Comparison of ENCODE assay signal across 25 mouse cellular contexts in the genomic region with DNA sequence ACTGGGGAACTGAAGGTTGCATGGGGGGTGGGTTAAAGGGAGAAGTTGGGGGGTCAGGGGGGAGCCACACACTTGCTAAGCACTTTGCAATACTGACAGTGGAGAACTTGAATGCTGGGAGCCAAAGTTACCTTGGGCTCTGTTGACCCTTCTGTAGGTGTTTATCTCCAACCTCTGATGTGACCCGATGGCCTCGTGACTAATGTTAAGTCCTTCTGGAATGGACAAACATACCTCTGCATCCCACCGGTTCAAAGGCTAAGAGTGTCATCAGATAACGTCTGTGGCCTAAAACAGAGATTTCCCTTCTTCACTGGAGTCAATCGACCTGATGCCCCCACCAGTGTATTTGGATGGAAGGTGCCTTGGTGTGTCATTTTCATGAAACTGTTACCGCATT. TPM values are rescaled to one million over a fixed set of nuclear protein-coding genes. Genes with fewer than 3 reads are reported as not detected.
DNase-seq lines count a peak whose midpoint lies in the region; ATAC-seq and TF ChIP-seq lines count a peak whose summit lies in the region.
"Had no signal": no experiment of that assay in that cellular context is flagged by ENCODE, and none has a peak within 500 bp of the region (broad histone marks: within the 10 kb centered on the region; RNA-seq: fewer than 3 reads in every experiment).

No protein-coding gene starts in this region.

- H3K9me3 ChIP-seq in liver, embryonic 11.5 days (ENCODE audit: control insufficient read depth, low read length): no peaks in the 10 kb centered on the region
- H3K9me3 ChIP-seq in liver, embryonic 14.5 days (ENCODE audit: control insufficient read depth, low read length): no peaks in the 10 kb centered on the region
- no peaks in the 10 kb centered on the region for H3K9me3 ChIP-seq in liver, postnatal 0 days (ENCODE audit: low read length)
- no peaks in the 10 kb centered on the region for H3K9me3 ChIP-seq in intestine, embryonic 16.5 days (ENCODE audit: control insufficient read depth, low read length)
- no peaks in the 10 kb centered on the region for H3K9me3 ChIP-seq in midbrain, embryonic 10.5 days (replicated peaks)
- H3K9me3 ChIP-seq: embryonic facial prominence, embryonic 12.5 days; embryonic facial prominence, embryonic 15.5 days; G1E; hindbrain, embryonic 12.5 days; hindbrain, embryonic 15.5 days had no signal

- no peak for TF ChIP-seq EP300 in liver, embryonic 14.5 days (IDR thresholded peaks at IDR 0.05; ENCODE audit: low read depth)
- no peak for TF ChIP-seq EP300 in liver, postnatal 0 days (IDR thresholded peaks at IDR 0.05; ENCODE audit: low read depth)

- H3K9ac ChIP-seq in liver, embryonic 11.5 days (ENCODE audit: low read depth, low read length): no peak overlapping the region
- no peak overlapping the region for H3K9ac ChIP-seq in liver, embryonic 14.5 days (replicated peaks)
- H3K9ac ChIP-seq in liver, postnatal 0 days (replicated peaks): no peak overlapping the region
- H3K9ac ChIP-seq in intestine, embryonic 16.5 days (ENCODE audit: low read depth, low read length): no peak overlapping the region
- H3K9ac ChIP-seq: embryonic facial prominence, embryonic 12.5 days; embryonic facial prominence, embryonic 15.5 days; forebrain, postnatal 0 days; hindbrain, embryonic 12.5 days; hindbrain, embryonic 15.5 days had no signal

- no peaks in the 10 kb centered on the region for H3K4me1 ChIP-seq in liver, embryonic 11.5 days (replicated peaks; ENCODE audit: control insufficient read depth, insufficient read depth, low read length)
- H3K4me1 ChIP-seq in liver, embryonic 14.5 days (replicated peaks; ENCODE audit: control insufficient read depth in 2 of 2, insufficient read depth in 2 of 2, low read length in 1 of 2): peaks cover 0 to 6% of the 10 kb centered on the region in 2 experiments; a peak in 2 of 4 replicates
- H3K4me1 ChIP-seq in liver, postnatal 0 days (ENCODE audit: insufficient read depth): no peaks in the 10 kb centered on the region
- H3K4me1 ChIP-seq in intestine, embryonic 16.5 days (ENCODE audit: control insufficient read depth, insufficient read depth, low read length): no peaks in the 10 kb centered on the region
- H3K4me1 ChIP-seq in midbrain, embryonic 10.5 days: peaks cover 3% of the 10 kb centered on the region
- H3K4me1 ChIP-seq: embryonic facial prominence, embryonic 12.5 days; embryonic facial prominence, embryonic 15.5 days; hindbrain, embryonic 12.5 days; hindbrain, embryonic 15.5 days had no signal

- TF ChIP-seq CTCF in liver, embryonic 14.5 days (IDR thresholded peaks at IDR 0.05; ENCODE audit: low read depth): no peak
- TF ChIP-seq CTCF in liver, postnatal 0 days (IDR thresholded peaks at IDR 0.05; ENCODE audit: low read depth): no peak

- H3K27ac ChIP-seq in liver, embryonic 11.5 days (ENCODE audit: low read depth, low read length): no peak overlapping the region
- H3K27ac ChIP-seq in liver, embryonic 14.5 days: no peak overlapping the region
- H3K27ac ChIP-seq in liver, postnatal 0 days (ENCODE audit: low read depth): peak overlapping the region; percentile 58
- H3K27ac ChIP-seq in intestine, embryonic 16.5 days (ENCODE audit: low read length): no peak overlapping the region
- H3K27ac ChIP-seq in midbrain, embryonic 10.5 days (replicated peaks): no peak overlapping the region
- H3K27ac ChIP-seq: embryonic facial prominence, embryonic 12.5 days; embryonic facial prominence, embryonic 15.5 days; gastrocnemius, adult 2 months; hindbrain, embryonic 12.5 days; hindbrain, embryonic 15.5 days had no signal

- ATAC-seq in liver, embryonic 11.5 days (replicated peaks; ENCODE audit: low FRiP score): peak; percentile 59
- ATAC-seq in liver, embryonic 14.5 days (ENCODE audit: insufficient read depth): peak; percentile 70
- ATAC-seq in liver, postnatal 0 days: peak; percentile 92
- ATAC-seq in intestine, embryonic 16.5 days: no peak
- ATAC-seq: forebrain, embryonic 14.5 days; forebrain, postnatal 0 days; Patski had no signal

- 70% methylated on average over 6 of the region's 6 CpGs for WGBS in liver, embryonic 11.5 days
- 65% methylated on average over 6 of the region's 6 CpGs for WGBS in liver, embryonic 14.5 days (ENCODE audit: insufficient replicate concordance)
- 60% methylated on average over 6 of the region's 6 CpGs for WGBS in liver, postnatal 0 days (ENCODE audit: insufficient replicate concordance)
- WGBS in intestine, embryonic 16.5 days: 62% methylated on average over 6 of the region's 6 CpGs
- 91% methylated on average over 6 of the region's 6 CpGs for WGBS in midbrain, embryonic 10.5 days

- H3K27me3 ChIP-seq in liver, embryonic 11.5 days (replicated peaks; ENCODE audit: control insufficient read depth, insufficient read depth, low read length): no peaks in the 10 kb centered on the region
- no peaks in the 10 kb centered on the region for H3K27me3 ChIP-seq in liver, embryonic 14.5 days (ENCODE audit: control insufficient read depth, insufficient read depth, low read length)
- no peaks in the 10 kb centered on the region for H3K27me3 ChIP-seq in liver, postnatal 0 days (ENCODE audit: insufficient read depth, low read length)
- no peaks in the 10 kb centered on the region for H3K27me3 ChIP-seq in intestine, embryonic 16.5 days (replicated peaks; ENCODE audit: control insufficient read depth, insufficient read depth, low read length)
- H3K27me3 ChIP-seq in midbrain, embryonic 10.5 days (ENCODE audit: low read depth, poor library complexity, severe bottlenecking): no peaks in the 10 kb centered on the region
- H3K27me3 ChIP-seq: CH12.LX; embryonic facial prominence, embryonic 12.5 days; embryonic facial prominence, embryonic 15.5 days; hindbrain, embryonic 12.5 days; hindbrain, embryonic 15.5 days; Patski had no signal

- no peak for DNase-seq in liver, embryonic 11.5 days (ENCODE audit: low spot score)
- DNase-seq in liver, embryonic 14.5 days (ENCODE audit: low read depth in 3 of 3, low spot score in 3 of 3): peak in 1 of 3 experiments; percentile 46
- no peak for DNase-seq in liver, postnatal 0 days
- DNase-seq in midbrain, embryonic 10.5 days (ENCODE audit: low spot score): no peak
- no peak for DNase-seq in layer of hippocampus, adult 8-10 months (ENCODE audit: low spot score in 2 of 2)
- DNase-seq: adrenal gland, postnatal 14 days; B cell, adult 2 months; cerebellum, adult 11 months; cerebellum, adult 2 months; cerebellum, adult 9-11 months; cerebellum, postnatal 25 days; forebrain, postnatal 0 days; gastrocnemius, adult 2 months; gastrocnemius, postnatal 14 days; heart, adult 11 months had no signal

- no peak overlapping the region for H3K4me2 ChIP-seq in liver, embryonic 11.5 days
- H3K4me2 ChIP-seq in liver, embryonic 14.5 days (ENCODE audit: low read depth): no peak overlapping the region
- no peak overlapping the region for H3K4me2 ChIP-seq in liver, postnatal 0 days (ENCODE audit: low read depth, low read length)
- H3K4me2 ChIP-seq in intestine, embryonic 16.5 days (ENCODE audit: low read depth, low read length): no peak overlapping the region
- H3K4me2 ChIP-seq: embryonic facial prominence, embryonic 12.5 days; embryonic facial prominence, embryonic 15.5 days; heart, embryonic 11.5 days; hindbrain, embryonic 12.5 days; hindbrain, embryonic 15.5 days had no signal

- no peaks in the 10 kb centered on the region for H3K36me3 ChIP-seq in liver, embryonic 11.5 days (ENCODE audit: control insufficient read depth, insufficient read depth, low read length)
- no peaks in the 10 kb centered on the region for H3K36me3 ChIP-seq in liver, embryonic 14.5 days (replicated peaks; ENCODE audit: control insufficient read depth, insufficient read depth, low read depth)
- no peaks in the 10 kb centered on the region for H3K36me3 ChIP-seq in liver, postnatal 0 days (replicated peaks; ENCODE audit: insufficient read depth, low read length)
- H3K36me3 ChIP-seq in intestine, embryonic 16.5 days (ENCODE audit: control insufficient read depth, insufficient read depth, low read length): no peaks in the 10 kb centered on the region
- no peaks in the 10 kb centered on the region for H3K36me3 ChIP-seq in midbrain, embryonic 10.5 days
- H3K36me3 ChIP-seq: embryonic facial prominence, embryonic 12.5 days; embryonic facial prominence, embryonic 15.5 days; G1E; hindbrain, embryonic 12.5 days; hindbrain, embryonic 15.5 days had no signal

- H3K4me3 ChIP-seq in liver, embryonic 11.5 days (ENCODE audit: low read depth, low read length): no peak overlapping the region
- no peak overlapping the region for H3K4me3 ChIP-seq in liver, embryonic 14.5 days (ENCODE audit: insufficient read depth in 1 of 2, low read depth in 2 of 2, low read length in 2 of 2)
- no peak overlapping the region for H3K4me3 ChIP-seq in liver, postnatal 0 days (ENCODE audit: low read depth, low read length)
- no peak overlapping the region for H3K4me3 ChIP-seq in intestine, embryonic 16.5 days (ENCODE audit: low read length)
- H3K4me3 ChIP-seq in midbrain, embryonic 10.5 days: no peak overlapping the region
- H3K4me3 ChIP-seq: embryonic facial prominence, embryonic 12.5 days; embryonic facial prominence, embryonic 15.5 days; gastrocnemius, adult 2 months; hindbrain, embryonic 12.5 days; hindbrain, embryonic 15.5 days had no signal

RNA-seq across cellular contexts. Expression of gene Sap18b, which starts 3.9 kb away (rescaled TPM):
- 458 and 484 TPM in 2 replicates for polyA plus RNA-seq in liver, embryonic 11.5 days (2014; fragmentation: Nextera tagmentation; extraction: Ambion mirVana)
- 43.5 and 75.6 TPM in 2 replicates for polyA plus RNA-seq in liver, embryonic 14.5 days (2012; rRNA removed)
- polyA plus RNA-seq in liver, embryonic 14.5 days (2014; fragmentation: Nextera tagmentation; extraction: Ambion mirVana): 245 and 247 TPM in 2 replicates
- polyA plus RNA-seq in liver, postnatal 0 days (2015; fragmentation: Nextera tagmentation; extraction: Ambion mirVana): 281 and 290 TPM in 2 replicates
- 309 and 333 TPM in 2 replicates for polyA plus RNA-seq in intestine, embryonic 16.5 days (2015; fragmentation: Nextera tagmentation; extraction: Ambion mirVana)
- 353 and 394 TPM in 2 replicates for polyA plus RNA-seq in midbrain, embryonic 10.5 days (2016; fragmentation: Nextera tagmentation; extraction: Ambion mirVana)
- 100 to 1,000 TPM in 2 of 4 experiments, 10 to 100 TPM in 2; 63.0 to 115 (median 93.6) TPM for total RNA-seq in layer of hippocampus, adult 8-10 months (2022)

RNA-seq across cellular contexts. Expression of gene Cnot1, which starts 14.0 kb away (rescaled TPM):
- polyA plus RNA-seq in liver, embryonic 11.5 days (2014; fragmentation: Nextera tagmentation; extraction: Ambion mirVana): 94.4 and 102 TPM in 2 replicates
- 39.1 and 41.8 TPM in 2 replicates for polyA plus RNA-seq in liver, embryonic 14.5 days (2012; rRNA removed)
- polyA plus RNA-seq in liver, embryonic 14.5 days (2014; fragmentation: Nextera tagmentation; extraction: Ambion mirVana): 33.1 and 38.6 TPM in 2 replicates
- polyA plus RNA-seq in liver, postnatal 0 days (2015; fragmentation: Nextera tagmentation; extraction: Ambion mirVana): 11.6 and 16.0 TPM in 2 replicates
- polyA plus RNA-seq in intestine, embryonic 16.5 days (2015; fragmentation: Nextera tagmentation; extraction: Ambion mirVana): 44.4 and 46.7 TPM in 2 replicates
- 93.7 and 98.0 TPM in 2 replicates for polyA plus RNA-seq in midbrain, embryonic 10.5 days (2016; fragmentation: Nextera tagmentation; extraction: Ambion mirVana)
- 100 to 1,000 TPM; 116 to 162 (median 145) TPM for total RNA-seq in layer of hippocampus, adult 8-10 months (2022)

RNA-seq across cellular contexts. Expression of gene Slc38a7, which starts 32.1 kb away (rescaled TPM):
- polyA plus RNA-seq in liver, embryonic 11.5 days (2014; fragmentation: Nextera tagmentation; extraction: Ambion mirVana): 13.8 and 14.8 TPM in 2 replicates
- polyA plus RNA-seq in liver, embryonic 14.5 days (2012; rRNA removed): 5.5 and 5.6 TPM in 2 replicates
- polyA plus RNA-seq in liver, embryonic 14.5 days (2014; fragmentation: Nextera tagmentation; extraction: Ambion mirVana): 6.7 and 7.5 TPM in 2 replicates
- polyA plus RNA-seq in liver, postnatal 0 days (2015; fragmentation: Nextera tagmentation; extraction: Ambion mirVana): 7.0 and 9.4 TPM in 2 replicates
- 28.1 and 36.3 TPM in 2 replicates for polyA plus RNA-seq in intestine, embryonic 16.5 days (2015; fragmentation: Nextera tagmentation; extraction: Ambion mirVana)
- polyA plus RNA-seq in midbrain, embryonic 10.5 days (2016; fragmentation: Nextera tagmentation; extraction: Ambion mirVana): 16.5 and 18.8 TPM in 2 replicates
- total RNA-seq in layer of hippocampus, adult 8-10 months (2022): 10 to 100 TPM; 29.0 to 32.8 (median 29.8) TPM
